12 mouse cellular contexts compared by ENCODE assay signal in genomic region chr8:9264378-9264777, GRCm38 (mm10).
"Had no signal": no experiment of that assay in that cellular context is flagged by ENCODE, and none has a peak within 500 bp of the region (broad histone marks: within the 10 kb centered on the region; RNA-seq: fewer than 3 reads in every experiment).

No protein-coding gene starts in this region.

- DNase-seq: retina, postnatal 1 day; right cerebral cortex, adult 18-20 months; right cerebral cortex, postnatal 14 days; right cerebral cortex, postnatal 25 days; right cerebral cortex, postnatal 4 days; spleen, adult 18-20 months; thymus, adult 18-20 months; thymus, adult 2 months; thymus, postnatal 14 days; thymus, postnatal 25 days; thymus, postnatal 36 days; thymus, postnatal 4 days had no signal
